Mouse (Mus musculus) forebrain, embryonic 10.5 days (tissue): ENCODE data around the gene Kif4. TPM values are rescaled to one million over a fixed set of nuclear protein-coding genes. Genes with fewer than 3 reads are reported as not detected.

ENCODE experiments used
- DNase-seq: peaks from one replicate; pipeline ENCODE4 v3.0.0-alpha.2; 2017; ENCODE audit warnings: low spot score; ENCODE audit errors: extremely low spot score
- H3K27ac ChIP-seq: fragments of 300-500 bp; sonication (generic); 2 replicates; pipeline ENCODE4 v1.5.1; 2016; ENCODE audit warnings: mild to moderate bottlenecking
- H3K27me3 ChIP-seq: fragments of 300-500 bp; sonication (generic); 2 replicates; pipeline ENCODE4 v1.6.1; 2016; ENCODE audit warnings: mild to moderate bottlenecking; ENCODE audit not compliant: poor library complexity, severe bottlenecking
- H3K36me3 ChIP-seq: fragments of 300-500 bp; sonication (generic); replicated peaks from 2 replicates; pipeline ENCODE4 v1.6.1; 2016; ENCODE audit warnings: mild to moderate bottlenecking, moderate library complexity
- H3K4me1 ChIP-seq: fragments of 300-500 bp; sonication (generic); 2 replicates; pipeline ENCODE4 v1.6.1; 2016
- H3K4me3 ChIP-seq: fragments of 300-500 bp; sonication (generic); 2 replicates; pipeline ENCODE4 v1.5.1; 2016; ENCODE audit warnings: mild to moderate bottlenecking, moderate library complexity
- H3K9me3 ChIP-seq: fragments of 300-500 bp; sonication (generic); 2 replicates; pipeline ENCODE4 v1.6.1; 2016; ENCODE audit warnings: mild to moderate bottlenecking, moderate library complexity
- WGBS: fragments of 180-500 bp; shearing (Covaris S2); methylation state at CpG from one replicate; pipeline ENCODE4 v1.1.7; 2016; 5-methylcytosine and 5-hydroxymethylcytosine counted together
- polyA plus RNA-seq: library from polyadenylated mRNA; unstranded; fragments of >200 nt; fragmentation: Nextera tagmentation; extraction: Ambion mirVana; gene quantifications from 2 replicates; pipeline ENCODE4 v1.2.1, GENCODE M21; 2016

Gene Kif4
- polyA plus RNA-seq, 1 experiment from 2014 or later, result 47.2 TPM

- H3K27ac ChIP-seq, result no peak overlapping the region
- no peak for DNase-seq
- WGBS, result 94% methylated on average over 2 of the region's 2 CpGs
- peaks cover 54% of the 10 kb centered on the region for H3K27me3 ChIP-seq
- peaks cover 43% of the 10 kb centered on the region for H3K36me3 ChIP-seq
- no peak overlapping the region for H3K4me3 ChIP-seq
- no peaks in the 10 kb centered on the region for H3K4me1 ChIP-seq
- no peaks in the 10 kb centered on the region for H3K9me3 ChIP-seq
Observed at GRCm38 (mm10) chrX:100664825-100665224, 39.3 kb downstream of the Kif4 start.

DNA sequence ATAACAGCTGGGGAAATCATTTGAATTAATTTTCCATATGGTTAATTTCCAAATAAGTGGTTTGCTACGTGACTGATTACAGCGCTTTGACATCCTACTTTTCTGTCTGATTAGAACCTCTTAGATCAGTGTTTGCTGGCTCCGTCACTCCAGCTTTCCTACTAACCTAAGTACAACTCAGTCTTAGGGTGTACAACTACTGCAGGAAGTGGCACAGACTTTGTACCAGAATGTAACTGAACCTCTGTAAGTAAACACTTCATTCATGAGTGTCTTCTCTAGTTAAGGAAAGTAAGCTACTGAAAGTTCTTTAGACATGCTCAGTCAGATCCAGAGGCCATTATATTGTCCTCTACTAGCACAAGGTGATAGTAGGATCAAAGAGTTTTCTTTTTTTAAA lies 52.7 kb downstream of the Kif4 start:
- Histone ChIP-seq H3K36me3 (peaks cover 66% of the 10 kb centered on the region), H3K27me3 (peaks cover 49% of the 10 kb centered on the region), H3K9me3 (no peaks in the 10 kb centered on the region), H3K4me1 (no peaks in the 10 kb centered on the region), H3K4me3 (no peak overlapping the region), H3K27ac (no peak overlapping the region)
- 91% methylated on average over 3 of the region's 3 CpGs for WGBS
- no peak for DNase-seq

- 70% methylated on average over 3 of the region's 3 CpGs for WGBS
- Histone ChIP-seq H3K4me1 (no peaks in the 10 kb centered on the region), H3K36me3 (peaks cover 45% of the 10 kb centered on the region), H3K27me3 (peaks cover 56% of the 10 kb centered on the region), H3K9me3 (no peaks in the 10 kb centered on the region), H3K27ac (no peak overlapping the region), H3K4me3 (no peak overlapping the region)
- no peak for DNase-seq
Observed at GRCm38 (mm10) chrX:100686527-100686926, 61.0 kb downstream of the Kif4 start.

GRCm38 (mm10) chrX:100687360-100688032 lies 62.0 kb downstream of the Kif4 start:
- no peak for DNase-seq
- Histone ChIP-seq H3K27me3 (peaks cover 63% of the 10 kb centered on the region), H3K27ac (no peak overlapping the region), H3K36me3 (peaks cover 50% of the 10 kb centered on the region), H3K4me1 (no peaks in the 10 kb centered on the region), H3K4me3 (no peak overlapping the region), H3K9me3 (no peaks in the 10 kb centered on the region)
- 83% methylated on average over 6 of the region's 6 CpGs for WGBS

DNA sequence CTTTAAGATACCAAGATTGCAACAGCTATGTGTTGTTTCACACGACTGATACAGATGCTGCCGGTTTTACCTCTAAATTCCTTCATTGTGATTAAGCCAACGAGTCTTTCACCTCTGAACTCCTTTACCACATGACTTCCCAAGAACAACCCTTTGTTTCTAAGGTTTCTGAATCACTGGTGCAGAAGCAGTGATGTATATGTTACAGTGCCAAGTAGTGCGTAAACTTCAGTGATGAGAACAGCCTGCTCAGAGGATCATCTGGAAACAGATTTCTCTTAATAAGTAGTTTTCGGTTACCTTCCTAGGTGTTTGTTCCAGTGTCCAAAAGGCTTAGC lies 62.5 kb downstream of the Kif4 start:
- WGBS, result 80% methylated on average over 5 of the region's 5 CpGs
- no peak for DNase-seq
- Histone ChIP-seq H3K4me1 (no peaks in the 10 kb centered on the region), H3K4me3 (no peak overlapping the region), H3K27me3 (peaks cover 66% of the 10 kb centered on the region), H3K27ac (no peak overlapping the region), H3K9me3 (no peaks in the 10 kb centered on the region), H3K36me3 (peaks cover 50% of the 10 kb centered on the region)

DNA sequence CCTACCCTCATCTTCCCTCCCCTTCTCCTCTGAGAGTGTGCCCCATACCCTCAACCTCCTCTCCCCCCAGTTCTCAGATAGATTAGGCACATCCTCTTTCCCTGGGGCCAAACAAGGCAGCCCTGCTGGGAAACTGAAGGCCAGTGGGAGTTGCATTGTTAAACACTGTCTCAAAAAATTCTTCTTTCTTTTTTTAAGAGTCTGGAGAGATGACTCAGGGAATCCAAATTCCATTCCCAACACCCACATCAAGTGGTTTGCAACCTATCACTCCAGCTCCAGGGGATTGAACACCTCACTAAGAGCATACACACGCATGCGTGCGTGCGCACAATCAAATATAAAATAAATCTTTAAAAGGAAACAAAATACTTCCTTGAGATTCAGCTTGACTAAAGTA lies 71.2 kb downstream of the Kif4 start:
- H3K36me3 ChIP-seq, result peaks cover 75% of the 10 kb centered on the region
- no peak overlapping the region for H3K4me3 ChIP-seq
- no peaks in the 10 kb centered on the region for H3K9me3 ChIP-seq
- DNase-seq, result no peak
- WGBS, result over 99% methylated on average over 4 of the region's 4 CpGs
- peaks cover 49% of the 10 kb centered on the region for H3K27me3 ChIP-seq
- H3K4me1 ChIP-seq, result no peaks in the 10 kb centered on the region
- no peak overlapping the region for H3K27ac ChIP-seq

- Histone ChIP-seq H3K36me3 (peaks cover 80% of the 10 kb centered on the region), H3K4me1 (no peaks in the 10 kb centered on the region), H3K4me3 (no peak overlapping the region), H3K9me3 (no peaks in the 10 kb centered on the region), H3K27ac (no peak overlapping the region), H3K27me3 (peaks cover 48% of the 10 kb centered on the region)
- 94% methylated on average over 6 of the region's 6 CpGs for WGBS
- no peak for DNase-seq
Observed at GRCm38 (mm10) chrX:100708032-100708431, 82.5 kb downstream of the Kif4 start.

- H3K36me3 ChIP-seq, result peaks cover 96% of the 10 kb centered on the region
- no peak overlapping the region for H3K4me3 ChIP-seq
- WGBS, result 97% methylated on average over 6 of the region's 6 CpGs
- no peaks in the 10 kb centered on the region for H3K9me3 ChIP-seq
- H3K4me1 ChIP-seq, result no peaks in the 10 kb centered on the region
- no peak overlapping the region for H3K27ac ChIP-seq
- DNase-seq, result no peak
- peaks cover 80% of the 10 kb centered on the region for H3K27me3 ChIP-seq
Observed at GRCm38 (mm10) chrX:100716173-100716572, 90.6 kb downstream of the Kif4 start.

- H3K9me3 ChIP-seq, result no peaks in the 10 kb centered on the region
- H3K4me3 ChIP-seq, result no peak overlapping the region
- DNase-seq, result no peak
- 42% methylated on average over 1 of the region's 1 CpGs for WGBS
- H3K27ac ChIP-seq, result peak overlapping the region; percentile 67; the same call in 1 of the 2 replicates
- peaks cover 35% of the 10 kb centered on the region for H3K36me3 ChIP-seq
- peaks cover 34% of the 10 kb centered on the region for H3K4me1 ChIP-seq
- peaks cover 99% of the 10 kb centered on the region for H3K27me3 ChIP-seq
Observed at GRCm38 (mm10) chrX:100728947-100729346, 103.4 kb downstream of the Kif4 start.

DNA sequence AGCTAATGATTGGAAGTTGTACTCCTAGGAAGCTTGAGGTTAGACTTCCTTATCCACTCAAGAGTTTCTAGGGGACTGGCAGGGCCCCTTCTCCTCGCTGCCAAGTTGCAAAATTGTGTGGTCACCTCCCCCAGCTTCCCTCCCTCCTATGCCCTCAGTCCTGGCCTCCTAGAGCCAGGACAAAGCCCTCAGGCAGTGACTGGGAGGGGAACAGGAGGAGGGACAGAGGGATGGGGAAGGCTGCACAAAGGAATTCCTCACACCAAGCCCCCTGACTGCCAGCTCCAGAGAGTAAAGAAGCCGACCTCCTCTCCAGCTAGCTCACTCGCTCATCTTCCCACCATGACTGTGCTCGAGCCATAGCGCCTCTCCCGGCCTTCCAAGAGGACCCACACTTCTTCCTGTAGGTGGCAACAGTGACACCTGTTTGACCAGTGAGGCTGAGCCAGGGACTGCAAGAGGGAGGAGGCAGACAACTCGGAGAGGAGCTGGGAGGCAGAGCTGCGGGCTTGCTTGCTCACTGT lies 104.2 kb downstream of the Kif4 start, which contains the start of gene Gdpd2:
Gdpd2 (plus strand) TSS at position 209 of the 524 bp plus-strand sequence.
- H3K27ac ChIP-seq, result peak within 1 kb of the TSS; percentile 67

GRCm38 (mm10) chrX:100730266-100730665 lies 104.7 kb downstream of the Kif4 start:
- H3K27me3 ChIP-seq, result peaks cover 93% of the 10 kb centered on the region
- peaks cover 24% of the 10 kb centered on the region for H3K36me3 ChIP-seq
- no peaks in the 10 kb centered on the region for H3K9me3 ChIP-seq
- peaks cover 34% of the 10 kb centered on the region for H3K4me1 ChIP-seq
- peak overlapping the region; percentile 67 for H3K27ac ChIP-seq
- no peak for DNase-seq
- 28% methylated on average over 8 of the region's 8 CpGs for WGBS
- H3K4me3 ChIP-seq, result peak overlapping the region; percentile 41

More for the DNA sequence above, 104.2 kb downstream of the Kif4 start, which contains the start of gene Gdpd2:
- no peaks in the 10 kb centered on the region for H3K9me3 ChIP-seq
- H3K27me3 ChIP-seq, result peaks cover 96% of the 10 kb centered on the region
- peak; percentile 51 for DNase-seq
- H3K4me3 ChIP-seq, result peak within 1 kb of the TSS; percentile 41
- WGBS, result 19% methylated on average over 8 of the region's 8 CpGs
- peaks cover 34% of the 10 kb centered on the region for H3K4me1 ChIP-seq
- H3K36me3 ChIP-seq, result peaks cover 29% of the 10 kb centered on the region

- DNase-seq, result no peak
- Histone ChIP-seq H3K4me3 (no peak overlapping the region), H3K27me3 (peaks cover 94% of the 10 kb centered on the region), H3K27ac (no peak overlapping the region), H3K36me3 (no peaks in the 10 kb centered on the region), H3K9me3 (no peaks in the 10 kb centered on the region), H3K4me1 (peaks cover 23% of the 10 kb centered on the region)
- 80% methylated on average over 7 of the region's 7 CpGs for WGBS
Observed at GRCm38 (mm10) chrX:100734359-100734758, 108.8 kb downstream of the Kif4 start.

DNA sequence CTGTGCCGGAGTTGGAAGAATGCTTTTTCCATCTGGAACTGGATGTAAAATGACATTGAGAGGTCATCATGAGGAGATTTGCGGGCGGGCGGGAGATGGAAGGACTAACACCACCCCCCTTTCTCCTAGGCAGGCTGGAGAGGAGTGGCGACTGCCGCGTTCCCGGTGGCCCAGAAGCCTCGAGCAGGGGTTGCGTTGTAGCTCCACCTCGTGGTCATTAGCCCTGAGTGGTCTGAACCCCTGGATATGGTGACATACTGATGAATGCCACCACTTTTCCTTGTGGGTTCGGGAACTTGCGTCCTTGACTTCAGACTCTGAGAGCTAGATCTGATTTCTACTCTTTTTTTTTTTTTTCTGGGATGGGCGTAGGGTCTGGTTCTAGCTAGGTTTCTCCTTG lies 113.4 kb downstream of the Kif4 start:
- DNase-seq, result peak; percentile 36
- 17% methylated on average over 14 of the region's 14 CpGs for WGBS
- Histone ChIP-seq H3K27me3 (peaks cover 81% of the 10 kb centered on the region), H3K4me1 (peaks cover 14% of the 10 kb centered on the region), H3K9me3 (0 out of 2 replicates have a peak, but pooled peaks cover 2% of the 10 kb centered on the region), H3K27ac (no peak overlapping the region), H3K4me3 (peak overlapping the region; percentile 43), H3K36me3 (no peaks in the 10 kb centered on the region)
